Mouse (Mus musculus): ENCODE measurements around the gene Prkab2. TPM values are rescaled to one million over a fixed set of nuclear protein-coding genes. Genes with fewer than 3 reads are reported as not detected.

The Prkab2 gene
- polyA plus RNA-seq, 1 experiment from 2014 or later: 7.8 TPM

GRCm38 (mm10) chr3:97674644-97675110, 16.7 kb downstream of the Prkab2 start, which contains the start of gene Gm17651:
Gene Gm17651 (minus strand): TSS chr3:97674694.
- CTCF ChIA-PET: no interaction called here
- in situ Hi-C loops (cut with MboI; ENCODE audit: low pct_unique_long_range_greater_than_20kb): no loop called here

GRCm38 (mm10) chr3:97676126-97676525, 18.1 kb downstream of the Prkab2 start:
- no peak for TF ChIP-seq CTCF (IDR thresholded peaks at IDR 0.05)
- ChIA-PET CTCF (interaction anchor here (1.3 kb wide), 1 partner anchor 20 kb away, joined by 3 read pairs; no protein-coding TSS in a partner anchor), POLR2A (no interaction called here)
- in situ Hi-C loops (cut with MboI; ENCODE audit: low pct_unique_long_range_greater_than_20kb): no loop called here
- no peaks in the 10 kb centered on the region for H3K27me3 ChIP-seq
- DNase-seq (ENCODE audit: low read depth, low spot score) (no peak), ATAC-seq (no peak)

More at GRCm38 (mm10) chr3:97674644-97675110, 16.7 kb downstream of the Prkab2 start, which contains the start of gene Gm17651:
- no peaks in the 10 kb centered on the region for H3K27me3 ChIP-seq
- no peak for DNase-seq (ENCODE audit: low read depth, low spot score)
- no peak for ATAC-seq
- no peak for TF ChIP-seq CTCF (IDR thresholded peaks at IDR 0.05)
- POLR2A ChIA-PET: no interaction called here

GRCm38 (mm10) chr3:97678416-97678815, 20.4 kb downstream of the Prkab2 start:
- DNase-seq (ENCODE audit: low read depth, low spot score): no peak
- no peaks in the 10 kb centered on the region for H3K27me3 ChIP-seq
- CTCF ChIA-PET: interaction anchor here (1.8 kb wide), 1 partner anchor 14 kb away, joined by 4 read pairs; no protein-coding TSS in a partner anchor
- no peak for ATAC-seq
- in situ Hi-C loops (cut with MboI; ENCODE audit: low pct_unique_long_range_greater_than_20kb): no loop called here
- TF ChIP-seq CTCF (IDR thresholded peaks at IDR 0.05): no peak
- POLR2A ChIA-PET: no interaction called here

GRCm38 (mm10) chr3:97680631-97681320, 22.8 kb downstream of the Prkab2 start:
- DNase-seq (ENCODE audit: low read depth, low spot score): no peak
- in situ Hi-C loops (cut with MboI; ENCODE audit: low pct_unique_long_range_greater_than_20kb): no loop called here
- H3K27me3 ChIP-seq: no peaks in the 10 kb centered on the region
- CTCF ChIA-PET: interaction anchor here (1.0 to 2.4 kb wide), 5 partner anchors 11 to 222 kb away, joined by 3 to 24 read pairs (median 3); no protein-coding TSS in a partner anchor
- POLR2A ChIA-PET: no interaction called here
- no peak for ATAC-seq
- peak; percentile 61 for TF ChIP-seq CTCF (IDR thresholded peaks at IDR 0.05)

GRCm38 (mm10) chr3:97681321-97682158, 23.5 kb downstream of the Prkab2 start:
- POLR2A ChIA-PET: no interaction called here
- in situ Hi-C loops (cut with MboI; ENCODE audit: low pct_unique_long_range_greater_than_20kb): no loop called here
- no peaks in the 10 kb centered on the region for H3K27me3 ChIP-seq
- ATAC-seq (no peak), DNase-seq (ENCODE audit: low read depth, low spot score) (no peak)
- CTCF ChIA-PET: interaction anchor here (1.1 to 2.4 kb wide), 5 partner anchors 12 to 221 kb away, joined by 3 to 24 read pairs (median 3); no protein-coding TSS in a partner anchor
- peak; percentile 75 for TF ChIP-seq CTCF (IDR thresholded peaks at IDR 0.05)

- no peak for DNase-seq (ENCODE audit: low read depth, low spot score)
Observed at GRCm38 (mm10) chr3:97682159-97682502, 24.1 kb downstream of the Prkab2 start.

GRCm38 (mm10) chr3:97682576-97682975, 24.6 kb downstream of the Prkab2 start:
- ATAC-seq (no peak), DNase-seq (ENCODE audit: low read depth, low spot score) (no peak)
- no peaks in the 10 kb centered on the region for H3K27me3 ChIP-seq
- no peak for TF ChIP-seq CTCF (IDR thresholded peaks at IDR 0.05)
- ChIA-PET POLR2A (interaction anchor here (1.1 kb wide), 1 partner anchor 13 kb away, joined by 3 read pairs; no protein-coding TSS in a partner anchor), CTCF (interaction anchor here (1.7 kb wide), 1 partner anchor 17 kb away, joined by 4 read pairs; no protein-coding TSS in a partner anchor)
- in situ Hi-C loops (cut with MboI; ENCODE audit: low pct_unique_long_range_greater_than_20kb): no loop called here

More at GRCm38 (mm10) chr3:97682159-97682502, 24.1 kb downstream of the Prkab2 start:
- POLR2A ChIA-PET: no interaction called here
- in situ Hi-C loops (cut with MboI; ENCODE audit: low pct_unique_long_range_greater_than_20kb): no loop called here
- no peak for TF ChIP-seq CTCF (IDR thresholded peaks at IDR 0.05)
- H3K27me3 ChIP-seq: no peaks in the 10 kb centered on the region
- no peak for ATAC-seq
- CTCF ChIA-PET: interaction anchor here (1.1 to 2.4 kb wide), 4 partner anchors 12 to 220 kb away, joined by 3 to 24 read pairs (median 4); no protein-coding TSS in a partner anchor

GRCm38 (mm10) chr3:97683560-97684195, 25.7 kb downstream of the Prkab2 start:
- CTCF ChIA-PET: interaction anchor here (1.2 kb wide), 1 partner anchor 22 kb away, joined by 3 read pairs; no protein-coding TSS in a partner anchor
- in situ Hi-C loops (cut with MboI; ENCODE audit: low pct_unique_long_range_greater_than_20kb): no loop called here
- no peak for ATAC-seq
- no peak for TF ChIP-seq CTCF (IDR thresholded peaks at IDR 0.05)
- no peak for DNase-seq (ENCODE audit: low read depth, low spot score)
- POLR2A ChIA-PET: interaction anchor here (1.1 kb wide), 1 partner anchor 14 kb away, joined by 3 read pairs; no protein-coding TSS in a partner anchor
- no peaks in the 10 kb centered on the region for H3K27me3 ChIP-seq

GRCm38 (mm10) chr3:97686372-97687117, 28.6 kb downstream of the Prkab2 start:
- POLR2A ChIA-PET: no interaction called here
- TF ChIP-seq CTCF (IDR thresholded peaks at IDR 0.05): no peak

More at GRCm38 (mm10) chr3:97686372-97687117, 28.6 kb downstream of the Prkab2 start:
- no peak for ATAC-seq
- CTCF ChIA-PET: interaction anchor here (1.1 kb wide), 2 partner anchors 9 to 18 kb away, joined by 3 read pairs; no protein-coding TSS in a partner anchor
- no peak for DNase-seq (ENCODE audit: low read depth, low spot score)
- H3K27me3 ChIP-seq: no peaks in the 10 kb centered on the region
- in situ Hi-C loops (cut with MboI; ENCODE audit: low pct_unique_long_range_greater_than_20kb): no loop called here
